Mouse (Mus musculus) thymus, postnatal 4 days (tissue): Measurements from ENCODE around the gene Gsc2.
"Not testable (repeated sequence)": the region's sequence is repeated elsewhere in the genome, so short reads cannot be mapped to it uniquely, and the experiment has no call there.

Experiments
- DNase-seq: peaks from one replicate; pipeline ENCODE4 v3.0.0; 2021

Gsc2 gene

DNA sequence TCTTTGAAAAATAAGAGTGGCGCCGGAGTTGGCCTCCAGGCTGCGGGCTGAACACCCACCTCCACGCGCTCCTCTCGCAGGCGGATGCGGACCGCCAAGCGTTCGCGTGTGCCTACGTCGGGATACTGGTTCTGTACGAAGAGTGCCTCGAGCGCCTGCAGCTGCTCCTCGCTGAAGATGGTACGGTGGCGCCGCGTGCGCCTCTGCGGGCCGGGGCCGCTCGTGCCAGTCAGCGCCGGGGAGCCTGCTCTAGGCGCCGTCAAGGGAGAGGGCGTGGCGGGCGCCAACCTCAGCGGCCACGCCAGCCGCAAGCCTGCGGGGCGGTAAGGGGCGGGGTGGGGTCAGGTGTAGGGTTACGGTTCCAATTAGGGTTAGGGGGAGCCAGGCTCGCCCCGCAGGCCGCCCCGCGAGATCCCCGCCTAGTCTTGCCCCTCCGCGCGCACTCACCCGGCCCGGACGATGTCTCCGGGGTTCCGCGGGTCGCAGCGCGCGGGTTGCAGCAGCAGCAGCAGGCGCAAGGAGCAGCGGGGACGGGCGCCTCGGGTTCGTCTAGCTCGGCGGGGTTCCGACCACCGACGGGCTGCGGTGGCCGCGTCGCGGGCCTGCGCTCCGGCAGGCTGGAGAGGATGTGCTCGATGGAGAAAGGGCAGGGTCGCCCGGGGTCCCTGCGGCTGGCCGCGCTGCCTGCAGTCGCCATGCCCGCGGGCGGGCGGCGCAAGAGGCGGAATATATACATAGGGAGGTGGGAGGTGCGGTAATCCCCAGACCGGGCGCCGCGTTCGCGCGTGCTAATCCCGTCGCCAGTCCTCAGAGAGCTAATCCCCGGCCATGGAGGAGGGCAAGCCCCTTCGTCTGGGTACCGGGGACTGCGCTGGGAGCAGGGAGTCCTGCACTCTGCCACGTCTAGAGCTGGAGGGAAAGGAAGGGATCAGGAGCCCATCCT, at the start of gene Gsc2:
Gsc2 (minus strand) TSS at position 753 of the 943 bp plus-strand sequence.
- peak; percentile 65 for DNase-seq

DNA sequence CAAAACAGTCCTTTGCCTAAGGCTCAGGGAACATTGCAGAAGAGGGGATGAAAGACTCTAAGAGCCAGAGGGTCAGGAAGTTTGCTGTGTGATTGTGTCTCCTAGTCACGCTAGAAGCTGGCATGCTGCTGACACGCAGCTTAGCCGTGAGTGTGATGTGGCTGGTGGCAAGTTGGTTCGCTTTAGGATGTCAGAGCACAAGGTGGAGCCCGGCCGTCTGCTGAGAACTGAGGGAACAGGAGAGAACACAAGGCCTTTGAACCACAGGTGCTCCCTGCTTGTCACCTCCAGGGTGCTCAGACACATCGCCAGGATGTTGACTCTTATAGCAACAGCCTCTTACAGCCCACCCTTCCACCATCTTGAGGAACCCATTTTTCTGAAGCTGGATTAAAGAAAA, 47.2 kb upstream of the Gsc2 start:
- peak; percentile 57 for DNase-seq

DNA sequence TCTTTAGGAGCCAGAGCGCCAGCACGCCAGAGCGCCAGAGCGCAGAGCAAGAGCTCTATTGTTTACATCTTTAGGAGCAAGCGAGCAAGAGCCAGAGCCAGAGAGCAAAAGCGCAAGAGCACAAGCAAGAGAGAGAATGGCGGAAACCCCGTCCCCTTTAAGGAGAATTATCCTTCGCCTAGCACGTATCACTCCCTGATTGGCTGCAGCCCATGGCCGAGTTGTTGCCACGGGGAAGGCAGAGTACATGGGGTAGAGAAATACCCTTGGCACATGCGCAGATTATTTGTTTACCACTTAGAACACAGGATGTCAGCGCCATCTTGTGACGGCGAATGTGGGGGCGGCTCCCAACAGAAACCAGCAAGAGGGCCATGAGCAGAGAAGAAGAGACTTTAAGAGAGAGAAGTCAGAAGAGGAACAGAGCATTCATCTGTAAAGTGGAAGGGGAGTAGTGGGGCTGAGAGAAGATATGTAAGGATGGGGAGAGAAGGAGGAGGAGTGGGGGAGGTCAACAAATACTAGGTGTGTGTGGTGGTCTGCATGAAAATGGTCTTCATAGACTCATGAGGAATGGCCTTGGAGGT, 41.3 kb upstream of the Gsc2 start:
- DNase-seq: not testable (repeated sequence)

DNA sequence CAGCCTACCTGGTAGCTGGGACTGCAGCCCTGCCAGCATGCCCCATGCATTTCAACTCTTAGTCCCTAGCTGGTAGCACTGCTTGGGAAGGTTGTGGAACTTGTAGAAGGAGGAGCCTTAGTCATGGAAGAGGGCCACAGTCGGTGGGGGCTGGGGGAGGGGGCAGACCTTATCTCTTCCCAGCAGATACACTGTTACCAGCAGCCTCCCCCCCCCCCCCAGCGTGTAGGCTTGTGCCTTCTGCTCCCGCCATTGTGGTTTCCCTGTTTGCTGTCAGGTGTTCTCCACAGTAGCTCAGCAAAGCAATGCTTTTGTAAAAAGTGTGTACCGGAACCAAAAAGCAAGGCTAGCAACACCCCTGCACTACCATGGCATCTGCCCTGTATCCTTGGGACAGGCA, 36.8 kb upstream of the Gsc2 start:
- no peak for DNase-seq

DNA sequence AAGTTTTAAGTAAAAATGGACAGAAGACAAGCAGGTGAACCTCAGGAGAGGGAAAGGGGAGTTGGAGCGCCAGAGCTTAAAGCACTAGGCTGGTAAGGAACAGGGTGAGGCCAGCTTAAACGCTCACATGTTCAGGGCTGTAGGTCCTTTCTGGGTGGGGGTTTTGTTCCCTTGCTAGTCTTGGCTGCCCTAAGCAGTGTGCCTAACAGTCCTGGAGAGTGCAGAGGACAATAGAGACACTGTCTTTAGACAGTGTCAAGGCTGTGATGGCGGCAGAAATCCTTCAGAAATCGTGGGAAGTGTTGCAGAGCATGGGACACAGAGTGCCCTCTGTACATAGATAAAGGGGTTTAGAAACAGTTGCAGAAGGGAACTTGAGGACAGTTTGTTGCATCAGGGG, 35.2 kb upstream of the Gsc2 start:
- no peak for DNase-seq

DNA sequence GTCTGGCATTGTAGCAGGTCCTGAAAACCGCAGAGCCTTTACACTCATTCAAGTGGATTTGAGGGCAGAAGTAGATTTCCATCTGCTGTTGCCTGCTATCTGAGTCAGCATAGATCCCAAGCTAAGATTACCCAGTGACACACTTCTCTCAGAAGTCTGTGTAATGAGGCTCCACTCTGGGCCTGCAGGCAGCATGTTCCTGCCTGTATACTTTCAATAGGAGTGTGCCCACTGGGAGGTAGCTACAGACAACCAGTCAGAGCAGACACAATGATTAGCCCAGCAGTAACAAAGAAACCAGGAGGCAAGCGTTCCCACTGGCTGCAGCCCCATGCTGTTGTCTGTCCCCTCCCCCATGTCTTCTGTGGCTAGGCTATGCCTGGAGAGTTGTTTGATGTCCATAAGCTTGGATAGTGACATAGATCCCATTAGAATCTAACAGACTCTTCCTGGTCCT, 34.6 kb upstream of the Gsc2 start:
- no peak for DNase-seq

DNA sequence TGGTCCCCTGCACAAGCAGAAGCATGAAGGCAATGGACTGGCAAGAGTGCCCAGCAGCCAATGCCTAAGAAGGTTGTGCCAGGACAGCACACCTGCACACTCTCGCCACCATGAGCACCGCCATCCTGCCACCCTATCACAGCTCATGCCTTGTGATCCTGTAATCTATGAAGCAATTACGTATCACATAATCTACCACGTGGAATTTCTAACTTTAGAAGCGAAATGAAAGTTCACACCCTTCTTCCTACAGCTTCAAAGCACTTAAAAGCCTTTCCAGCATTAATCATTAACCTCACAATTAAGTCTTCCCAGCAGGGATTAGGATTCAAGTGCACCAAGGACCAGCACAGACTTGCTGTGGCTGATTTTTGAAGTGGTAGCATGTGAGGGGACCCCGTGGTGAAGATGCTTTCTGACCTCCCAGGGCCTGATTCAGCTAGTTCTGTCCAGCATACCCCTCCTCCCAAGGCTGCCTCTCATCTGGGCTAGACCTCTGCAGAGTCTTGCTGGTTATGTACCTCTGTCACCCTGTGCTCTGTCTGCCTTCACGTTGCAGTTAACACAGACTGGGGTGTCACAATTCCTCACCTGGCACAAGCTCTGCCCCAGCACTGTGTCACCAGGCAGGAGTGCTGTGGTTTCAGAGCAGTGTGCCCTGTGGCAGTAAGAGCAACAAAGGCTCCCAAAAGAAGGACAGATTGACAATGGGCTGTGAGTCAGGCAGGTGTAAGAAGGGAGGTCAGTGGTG, 30.4 kb upstream of the Gsc2 start:
- DNase-seq: no peak

DNA sequence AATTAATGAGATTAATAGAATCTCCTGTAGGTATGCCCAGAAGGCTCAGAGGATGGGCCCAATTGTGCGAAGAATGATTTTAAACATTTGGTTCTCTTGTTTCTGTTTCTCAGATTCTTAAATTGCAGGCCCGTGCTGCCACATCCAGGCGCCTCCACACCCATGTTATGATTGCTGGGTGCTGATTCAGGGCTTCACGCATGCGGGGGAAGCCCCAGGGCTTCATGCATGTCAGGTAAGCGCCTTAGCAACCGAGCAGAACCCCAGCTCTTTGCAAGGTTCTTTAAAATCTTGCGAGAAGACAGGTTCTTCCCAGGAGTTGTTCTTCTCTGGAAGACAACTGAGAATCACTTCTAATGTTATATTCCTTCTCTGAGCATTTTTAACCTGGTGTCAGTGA, 28.6 kb upstream of the Gsc2 start:
- DNase-seq: no peak

DNA sequence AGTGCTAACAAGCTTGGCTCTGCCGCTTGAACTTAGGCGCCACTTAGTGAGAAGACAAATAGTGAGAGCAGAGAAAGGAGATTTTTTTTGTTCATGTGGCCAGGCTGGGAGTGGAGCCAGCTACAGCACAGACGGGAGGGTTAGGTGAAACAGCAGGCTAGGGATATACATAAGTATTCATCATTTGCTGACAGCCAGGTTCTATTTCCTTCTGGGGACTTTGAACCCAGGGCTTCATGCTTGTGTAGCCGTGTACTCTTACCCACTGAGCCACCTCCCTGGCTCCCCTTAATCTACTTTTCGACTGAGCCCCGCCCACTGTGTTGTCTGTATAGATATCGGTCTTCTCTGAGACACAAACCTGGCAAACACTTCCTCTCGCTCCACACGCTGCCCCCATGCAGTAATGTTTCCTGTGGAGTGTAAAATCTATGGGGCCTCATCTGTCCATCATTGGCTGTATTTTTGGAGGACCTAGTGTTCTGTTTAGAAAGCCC, 24.4 kb upstream of the Gsc2 start:
- no peak for DNase-seq

DNA sequence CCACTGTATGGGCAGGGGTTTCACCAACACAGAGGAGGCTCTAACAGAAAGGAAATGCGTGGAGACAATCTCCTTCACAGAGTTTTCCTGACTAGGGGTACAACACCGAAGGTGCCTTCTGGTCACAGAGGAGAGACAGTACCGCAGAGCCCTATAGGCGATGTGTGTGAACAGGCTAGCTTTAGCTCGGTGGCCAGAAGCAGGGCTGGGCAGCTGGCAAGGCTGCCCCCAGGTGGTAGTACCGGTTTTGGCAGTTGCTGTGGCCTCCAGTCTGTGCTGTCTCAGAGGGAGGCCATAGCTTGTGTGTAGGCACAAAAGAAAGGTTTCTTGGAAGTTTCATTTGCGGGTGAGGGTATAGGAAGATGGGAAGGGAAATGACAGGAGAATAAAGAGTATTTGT, 24.0 kb upstream of the Gsc2 start:
- peak; percentile 81 for DNase-seq

DNA sequence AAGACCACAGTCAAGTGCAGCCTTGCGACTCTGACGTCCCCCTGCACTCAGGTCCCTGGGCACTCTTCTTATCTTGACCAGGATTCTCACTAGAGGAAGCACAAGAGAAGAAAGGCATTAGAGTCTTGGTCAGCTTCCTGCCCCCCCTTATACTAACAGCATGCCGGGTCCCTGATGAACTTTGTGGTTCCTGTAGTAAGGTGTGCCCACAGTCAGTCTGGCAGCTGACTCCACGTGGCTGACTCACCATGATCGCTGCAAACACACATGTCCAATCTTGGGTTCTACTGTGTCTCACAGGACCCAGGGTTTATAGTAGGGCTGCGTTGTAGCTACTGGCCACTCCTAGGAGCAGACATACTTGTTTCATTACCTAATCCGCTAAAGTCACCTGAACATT, 23.3 kb upstream of the Gsc2 start:
- DNase-seq: no peak

DNA sequence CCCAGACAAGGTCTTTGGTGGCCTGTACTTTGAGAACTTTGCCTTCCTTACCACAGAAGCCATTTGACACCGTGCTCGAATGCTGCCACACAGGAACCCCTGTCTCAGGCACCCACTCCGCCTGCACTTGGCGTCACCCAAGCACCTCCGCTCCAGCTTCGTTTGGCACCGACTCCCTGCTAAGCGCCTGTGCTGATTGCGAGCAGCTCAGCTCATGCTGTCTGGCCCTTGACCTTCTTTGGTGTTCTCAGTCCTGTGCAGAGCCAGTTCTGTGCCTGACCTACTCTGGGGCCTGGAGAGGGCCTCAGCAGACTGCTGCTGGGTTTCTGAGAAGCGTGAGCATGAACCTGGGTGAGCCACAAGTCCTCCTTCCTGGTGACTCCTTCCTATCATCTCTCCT, 21.9 kb upstream of the Gsc2 start:
- no peak for DNase-seq

DNA sequence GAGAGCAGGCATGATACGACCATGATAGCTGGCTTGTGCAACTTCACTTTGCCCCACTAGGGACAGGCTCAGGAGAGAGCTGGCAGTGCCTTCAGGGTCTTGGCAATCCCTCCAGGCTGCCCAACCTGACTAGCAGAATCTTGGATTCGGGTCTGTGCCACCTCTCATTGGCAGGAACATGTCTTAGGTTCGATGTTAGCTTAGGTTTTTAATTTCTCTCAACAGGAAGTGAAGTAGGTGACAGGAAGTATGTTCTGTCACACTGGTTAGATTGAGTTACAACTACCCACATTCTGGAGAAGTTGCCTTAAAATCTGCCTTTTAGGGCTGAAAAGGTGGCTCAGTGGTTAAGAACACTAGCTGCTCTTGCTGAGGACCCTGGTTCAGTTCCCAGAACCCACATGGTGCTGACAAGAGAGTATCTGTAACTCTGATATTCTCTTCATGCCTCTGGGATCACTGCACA, 19.6 kb upstream of the Gsc2 start:
- peak; percentile 46 for DNase-seq

DNA sequence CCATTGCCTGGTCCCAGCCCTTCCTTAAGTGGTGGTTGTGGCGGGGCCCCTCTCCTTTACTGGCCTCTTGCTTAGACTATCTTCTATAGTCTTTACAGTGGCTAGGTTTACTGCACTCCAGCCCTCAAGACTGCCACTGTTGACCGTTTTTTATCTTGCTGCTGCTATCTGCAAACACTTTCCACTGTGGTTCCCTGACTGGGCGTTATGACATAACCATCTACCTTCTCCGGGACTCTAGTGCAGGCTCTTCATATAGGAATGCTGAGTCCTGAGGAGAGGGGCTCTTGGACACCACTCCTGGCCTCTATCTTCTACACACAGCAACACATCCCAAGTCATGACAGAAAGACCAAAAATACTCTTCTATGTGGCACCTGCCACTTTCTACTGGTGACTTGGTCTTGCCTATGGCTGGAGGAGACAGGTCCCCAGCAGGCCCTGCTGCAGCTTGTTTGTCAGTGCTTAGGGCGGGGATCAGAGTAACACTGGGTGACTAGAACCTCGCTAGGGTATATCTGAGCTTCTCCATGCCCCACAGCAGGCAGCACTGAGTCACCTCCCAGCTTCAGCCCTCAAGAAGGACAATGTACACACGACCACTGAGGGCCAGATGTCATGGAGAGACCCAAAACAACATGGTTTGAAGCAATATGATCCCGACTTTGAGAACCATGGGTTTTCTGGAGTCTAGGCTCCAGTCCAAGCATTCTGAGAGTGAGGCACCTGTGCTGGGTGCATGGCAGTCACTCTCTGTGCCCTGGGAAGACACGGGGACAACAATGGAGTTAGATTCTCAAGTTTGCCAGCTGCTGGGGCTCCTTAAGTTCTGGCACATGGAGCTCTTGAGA, 19.0 kb upstream of the Gsc2 start:
- DNase-seq: no peak

DNA sequence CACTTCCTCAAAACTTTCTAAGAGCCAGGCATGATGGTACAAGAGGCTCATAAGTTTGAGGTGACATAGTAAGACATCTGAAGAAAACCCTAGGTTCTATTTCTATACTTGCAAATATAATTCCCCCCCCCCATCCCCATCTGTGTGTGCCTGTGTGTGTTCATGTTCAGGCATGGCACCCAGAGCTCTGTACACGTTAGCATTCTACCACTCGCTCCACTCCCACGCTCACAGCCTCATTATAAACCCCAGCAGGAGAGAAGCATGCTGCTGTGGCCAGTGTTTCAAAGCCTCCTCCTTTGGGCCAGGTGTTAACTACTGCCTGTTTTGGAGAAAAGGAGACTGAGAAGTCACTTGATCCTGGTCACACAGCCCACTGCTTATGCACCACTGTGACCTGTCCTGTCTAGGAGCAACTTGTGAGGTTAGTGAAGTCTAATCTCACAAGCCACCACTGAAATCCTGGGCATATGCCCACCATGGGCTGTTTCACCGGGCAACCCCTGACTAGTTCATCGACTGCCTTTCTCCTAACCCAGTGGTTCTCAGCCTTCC, 17.1 kb upstream of the Gsc2 start:
- DNase-seq: no peak

DNA sequence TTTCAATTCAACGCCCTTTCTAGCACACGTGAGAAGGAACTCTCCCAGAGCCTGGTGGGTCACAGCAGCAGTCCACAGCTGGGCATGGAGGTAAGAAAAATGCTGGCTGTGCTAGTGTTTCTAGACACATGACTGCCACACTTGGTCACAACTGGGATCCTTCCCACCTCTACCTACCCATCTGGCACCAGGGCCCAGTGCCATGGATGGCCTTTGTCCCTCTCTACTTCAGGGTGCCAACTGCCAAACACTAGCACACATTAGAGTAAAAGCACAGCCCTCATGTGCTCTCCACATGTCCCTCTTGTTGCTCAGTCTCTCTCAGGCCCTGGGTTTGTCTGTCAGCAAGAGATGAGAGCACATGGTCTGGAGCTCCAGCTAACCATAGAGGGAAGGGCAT, 14.8 kb upstream of the Gsc2 start:
- no peak for DNase-seq

DNA sequence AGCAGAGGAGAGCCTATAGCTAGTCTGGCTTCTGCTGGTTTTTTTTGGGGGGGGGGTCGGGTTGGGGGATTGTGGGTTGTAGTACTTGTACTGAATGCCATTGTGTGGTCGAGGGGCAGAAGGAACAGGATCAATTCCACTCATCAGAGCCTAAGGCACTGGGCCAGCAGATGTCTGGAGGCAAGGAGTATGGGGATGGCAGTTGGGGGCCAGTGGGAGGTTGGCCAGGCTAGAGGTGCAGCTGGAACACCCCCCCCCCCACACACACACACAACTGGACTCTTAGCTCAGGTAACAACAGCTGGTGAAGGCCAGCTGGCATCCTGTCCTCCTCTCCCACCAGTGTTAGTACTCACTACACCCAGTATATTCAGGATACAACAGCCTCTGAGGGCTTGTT, 14.4 kb upstream of the Gsc2 start:
- no peak for DNase-seq

DNA sequence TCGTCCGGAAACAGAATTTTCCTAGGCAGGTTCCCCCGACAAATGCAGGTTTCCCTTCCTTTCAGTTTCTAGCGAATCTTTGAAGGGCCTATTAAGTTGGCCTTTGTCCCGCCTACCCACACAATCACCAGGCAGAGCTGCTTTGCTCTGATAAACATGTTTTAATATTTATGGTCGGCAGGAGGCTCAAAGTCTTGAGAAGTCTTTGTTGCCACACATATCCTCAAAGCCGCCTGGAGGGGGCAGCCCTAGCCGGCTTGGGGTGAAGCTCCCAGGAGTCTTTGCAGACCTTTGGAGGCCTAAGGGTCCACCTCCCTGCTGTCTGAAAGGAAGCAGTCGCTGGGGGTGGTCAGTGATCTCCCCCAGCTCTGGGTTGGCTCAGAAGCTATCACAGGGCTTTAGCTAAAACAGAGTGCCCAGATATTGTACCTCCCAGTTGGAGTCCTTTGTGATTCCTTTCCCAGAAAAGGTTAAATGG, 13.8 kb upstream of the Gsc2 start:
- DNase-seq: peak; percentile 85

DNA sequence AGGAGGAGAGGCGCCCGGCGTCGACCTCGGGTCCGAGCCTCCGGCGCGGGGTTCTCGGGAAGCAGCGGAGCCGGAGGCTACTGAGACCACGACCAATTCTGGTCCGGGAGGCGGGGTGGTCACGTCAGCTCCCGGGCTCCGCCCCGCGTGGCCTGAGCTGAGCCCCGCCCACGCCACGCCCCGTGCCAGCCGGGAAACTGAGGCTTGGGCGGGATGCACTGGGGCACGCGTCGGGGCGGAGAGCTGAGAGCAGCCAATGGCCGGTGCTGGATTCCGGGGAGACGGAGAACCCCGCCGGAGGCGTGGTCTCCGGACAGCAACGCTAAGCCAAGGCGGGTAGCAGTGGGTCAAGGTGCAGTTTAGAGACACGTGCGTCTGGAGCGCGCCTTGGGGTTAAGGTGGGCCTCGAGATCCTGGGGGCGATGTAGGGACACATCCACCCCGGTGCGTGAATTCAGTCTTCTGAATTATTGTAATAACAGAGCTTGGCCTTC, 13.3 kb upstream of the Gsc2 start, which contains the start of gene Slc25a1:
Slc25a1 (minus strand) TSS at position 133 of the 494 bp plus-strand sequence.
- DNase-seq: peak; percentile 74

DNA sequence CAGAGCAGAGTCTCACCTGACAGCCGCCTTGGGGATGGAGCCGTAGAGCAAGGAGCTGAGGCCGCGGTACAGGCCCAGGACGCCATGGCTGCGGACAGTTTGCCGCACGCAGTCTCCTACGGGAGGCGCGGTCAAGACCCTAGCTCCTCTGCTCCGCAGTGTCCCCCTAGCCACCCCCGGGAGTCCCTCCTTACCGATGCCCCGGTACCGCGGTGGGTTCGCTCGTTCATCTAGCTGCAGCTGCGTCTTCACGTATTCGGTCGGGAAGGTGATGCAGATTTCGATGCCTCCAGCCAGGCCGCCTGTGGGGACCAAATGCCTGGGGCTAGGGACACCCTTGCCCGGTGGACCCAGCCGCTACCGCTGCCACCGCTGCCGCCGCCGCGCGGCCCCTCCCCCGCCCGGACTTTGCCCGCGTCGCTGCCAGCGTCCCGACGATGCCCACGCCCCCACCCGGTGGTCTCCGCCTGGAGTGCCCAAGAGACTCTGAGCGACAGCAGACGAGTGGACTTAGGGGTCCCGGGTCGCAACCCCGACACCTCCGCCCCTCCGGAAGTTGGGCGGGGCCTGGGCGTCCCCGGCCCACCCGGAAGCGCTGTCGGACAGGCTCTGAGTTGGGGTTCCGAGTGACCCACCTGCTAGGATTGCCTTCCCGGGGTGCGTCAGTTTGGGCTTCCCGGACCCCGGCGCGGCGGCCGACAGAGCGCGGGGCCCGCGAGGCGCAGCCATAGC, 12.7 kb upstream of the Gsc2 start:
- peak; percentile 73 for DNase-seq

DNA sequence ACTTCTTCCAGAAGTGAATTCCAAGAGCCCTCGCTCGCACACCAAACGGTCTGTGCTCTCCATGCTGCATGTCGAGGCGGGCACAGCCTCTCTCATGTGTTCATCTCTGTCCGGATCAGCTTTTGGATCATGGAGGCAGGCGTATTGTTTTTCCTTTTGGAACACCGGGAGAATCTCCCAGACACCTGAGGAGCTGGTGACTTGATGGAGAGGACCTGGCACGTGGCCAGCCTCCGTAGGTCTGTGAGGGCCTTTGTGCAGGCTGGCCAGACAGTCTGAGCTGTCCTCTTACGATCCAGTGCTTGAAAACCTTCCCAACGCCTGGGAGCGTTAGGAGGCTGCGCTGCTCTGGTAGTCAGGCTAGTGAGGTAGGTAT, 7.3 kb upstream of the Gsc2 start:
- DNase-seq: no peak
